Mouse (Mus musculus) midbrain, embryonic 10.5 days (tissue): ENCODE data around the gene Gpr155. TPM values are rescaled to one million over a fixed set of nuclear protein-coding genes. Genes with fewer than 3 reads are reported as not detected.

Experiments
- DNase-seq: peaks from one replicate; pipeline ENCODE4 v3.0.0-alpha.2; 2017; ENCODE audit warnings: low spot score
- H3K27ac ChIP-seq: fragments of 300-500 bp; sonication (generic); replicated peaks from 2 replicates; pipeline ENCODE4 v1.5.1; 2016; ENCODE audit warnings: mild to moderate bottlenecking
- H3K27me3 ChIP-seq: fragments of 300-500 bp; sonication (generic); 2 replicates; pipeline ENCODE4 v1.6.1; 2016; ENCODE audit warnings: low read depth, mild to moderate bottlenecking; ENCODE audit not compliant: poor library complexity, severe bottlenecking
- H3K36me3 ChIP-seq: fragments of 300-500 bp; sonication (generic); 2 replicates; pipeline ENCODE4 v1.6.1; 2016; ENCODE audit warnings: mild to moderate bottlenecking, moderate library complexity
- H3K4me1 ChIP-seq: fragments of 300-500 bp; sonication (generic); 2 replicates; pipeline ENCODE4 v1.6.1; 2016
- H3K4me3 ChIP-seq: fragments of 300-500 bp; sonication (generic); 2 replicates; pipeline ENCODE4 v1.5.1; 2016; ENCODE audit warnings: mild to moderate bottlenecking, moderate library complexity
- H3K9me3 ChIP-seq: fragments of 300-500 bp; sonication (generic); replicated peaks from 2 replicates; pipeline ENCODE4 v1.6.1; 2016; ENCODE audit warnings: mild to moderate bottlenecking
- WGBS: fragments of 180-500 bp; shearing (Covaris S2); methylation state at CpG from one replicate; pipeline ENCODE4 v1.1.7; 2016; 5-methylcytosine and 5-hydroxymethylcytosine counted together
- polyA plus RNA-seq: library from polyadenylated mRNA; unstranded; fragments of >200 nt; fragmentation: Nextera tagmentation; extraction: Ambion mirVana; gene quantifications from 2 replicates; pipeline ENCODE4 v1.2.1, GENCODE M21; 2016

Gene Gpr155
- polyA plus RNA-seq, 1 experiment from 2014 or later, result 1.7 TPM

DNA sequence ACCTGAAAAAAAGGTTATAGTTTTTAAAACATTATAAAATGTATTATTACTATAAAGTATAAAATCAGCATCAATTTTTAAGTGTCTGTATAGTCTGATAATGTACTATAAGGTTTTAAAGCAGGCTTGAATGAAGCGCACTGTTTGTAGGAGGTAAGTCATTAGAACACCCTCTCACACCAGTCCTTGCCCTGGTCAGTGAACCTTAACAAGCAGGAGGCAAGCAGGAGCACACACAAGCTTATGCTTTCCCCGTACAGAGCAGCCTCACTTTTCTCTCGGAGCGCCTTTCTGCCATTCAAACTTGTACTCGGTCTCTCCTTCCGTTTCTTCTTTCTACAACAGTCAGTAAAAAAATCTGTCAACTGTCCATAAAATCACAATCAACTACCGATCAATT is 80.4 kb downstream of the Gpr155 start:
- no peak for DNase-seq
- Histone ChIP-seq H3K36me3 (peaks cover 73% of the 10 kb centered on the region), H3K4me3 (no peak overlapping the region), H3K4me1 (peaks cover 2% of the 10 kb centered on the region), H3K9me3 (no peaks in the 10 kb centered on the region), H3K27me3 (no peaks in the 10 kb centered on the region), H3K27ac (no peak overlapping the region)
- WGBS, result 89% methylated on average over 7 of the region's 7 CpGs

DNA sequence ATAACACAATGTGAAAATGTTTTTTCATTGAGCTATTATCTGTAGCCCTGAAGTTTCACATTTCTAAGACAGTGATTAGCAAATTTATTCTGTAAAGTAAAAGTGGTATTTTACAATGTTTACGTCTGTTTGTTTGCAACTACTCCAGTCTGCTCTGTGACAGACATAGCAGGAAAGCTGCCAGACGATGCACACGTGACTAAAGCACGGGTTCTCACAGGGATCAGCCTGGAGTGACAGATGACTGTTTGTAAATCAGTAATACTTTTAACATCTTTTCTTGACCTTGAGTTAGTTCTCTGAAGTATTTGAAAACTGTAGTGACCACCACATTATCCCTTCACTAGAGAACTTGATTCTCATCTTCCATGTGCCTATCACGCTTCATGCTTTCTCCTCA is 81.9 kb downstream of the Gpr155 start:
- Histone ChIP-seq H3K27me3 (no peaks in the 10 kb centered on the region), H3K27ac (no peak overlapping the region), H3K9me3 (no peaks in the 10 kb centered on the region), H3K36me3 (peaks cover 66% of the 10 kb centered on the region), H3K4me1 (no peaks in the 10 kb centered on the region), H3K4me3 (no peak overlapping the region)
- DNase-seq, result no peak
- 93% methylated on average over 5 of the region's 5 CpGs for WGBS

DNA sequence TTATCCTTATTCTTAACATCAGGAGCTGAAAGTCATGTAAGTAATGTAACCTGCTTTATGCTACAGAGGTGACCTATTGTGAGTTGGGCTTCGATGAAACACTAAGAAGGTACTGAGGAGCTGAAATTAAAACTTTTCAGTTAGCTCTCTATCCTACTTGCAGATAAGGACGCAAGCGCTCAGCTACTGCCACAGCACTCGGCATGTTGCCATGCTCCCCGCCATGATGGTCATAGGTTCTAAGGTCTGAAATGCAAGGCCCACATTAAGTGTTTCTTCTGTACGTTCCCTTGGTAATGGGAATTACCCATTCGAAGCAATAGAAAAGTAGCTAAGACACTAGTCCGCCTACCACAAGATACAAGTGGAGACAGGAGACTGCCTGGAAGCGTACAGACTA is 83.7 kb downstream of the Gpr155 start:
- no peak for DNase-seq
- H3K27me3 ChIP-seq, result no peaks in the 10 kb centered on the region
- no peak overlapping the region for H3K4me3 ChIP-seq
- H3K9me3 ChIP-seq, result no peaks in the 10 kb centered on the region
- WGBS, result 91% methylated on average over 9 of the region's 9 CpGs
- H3K27ac ChIP-seq, result no peak overlapping the region
- H3K36me3 ChIP-seq, result peaks cover 50% of the 10 kb centered on the region
- H3K4me1 ChIP-seq, result no peaks in the 10 kb centered on the region

DNA sequence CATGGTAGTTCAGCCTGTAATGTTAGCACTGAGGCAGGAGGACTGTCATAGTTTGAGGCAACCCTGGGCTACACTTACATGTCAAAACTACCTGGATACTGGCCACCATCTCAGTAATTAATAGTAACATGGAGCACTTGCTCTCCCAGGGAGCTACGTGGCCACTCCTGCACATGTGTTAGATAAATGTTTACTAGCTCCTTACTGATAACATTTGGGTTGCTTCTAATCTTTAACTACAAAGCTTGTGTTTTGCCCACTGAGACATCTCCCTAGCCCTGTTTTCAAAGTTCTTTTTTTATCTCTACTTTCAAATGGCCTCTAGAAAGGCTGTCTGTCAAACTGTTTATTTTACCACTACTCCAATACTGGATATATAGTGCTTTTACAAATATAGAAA is 84.4 kb downstream of the Gpr155 start:
- H3K9me3 ChIP-seq, result no peaks in the 10 kb centered on the region
- WGBS, result 100% methylated on average over 1 of the region's 1 CpGs
- no peak overlapping the region for H3K4me3 ChIP-seq
- no peaks in the 10 kb centered on the region for H3K27me3 ChIP-seq
- no peak overlapping the region for H3K27ac ChIP-seq
- DNase-seq, result no peak
- no peaks in the 10 kb centered on the region for H3K4me1 ChIP-seq
- peaks cover 43% of the 10 kb centered on the region for H3K36me3 ChIP-seq

DNA sequence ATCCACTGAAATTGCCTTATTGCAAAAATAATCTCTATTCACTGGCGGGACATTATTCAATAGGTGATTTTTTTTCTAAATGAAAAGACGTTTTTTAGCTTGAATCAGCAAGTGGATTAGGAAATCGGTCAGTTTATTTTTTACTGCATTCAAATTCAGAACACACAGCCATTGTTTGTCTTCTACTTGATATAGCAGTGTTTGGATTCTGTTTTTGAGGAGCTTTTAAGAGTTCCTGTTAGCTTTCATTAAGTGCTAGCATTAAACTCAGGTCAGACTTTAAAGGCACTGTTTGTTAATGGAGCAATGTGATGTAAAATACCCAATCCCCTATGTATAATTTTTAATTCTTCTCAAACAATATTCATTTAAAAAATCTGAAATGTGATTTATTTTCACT is 87.5 kb downstream of the Gpr155 start:
- no peak for DNase-seq
- Histone ChIP-seq H3K27me3 (no peaks in the 10 kb centered on the region), H3K4me1 (no peaks in the 10 kb centered on the region), H3K9me3 (no peaks in the 10 kb centered on the region), H3K36me3 (peaks cover 21% of the 10 kb centered on the region), H3K4me3 (no peak overlapping the region), H3K27ac (no peak overlapping the region)
- 85% methylated on average over 3 of the region's 3 CpGs for WGBS

DNA sequence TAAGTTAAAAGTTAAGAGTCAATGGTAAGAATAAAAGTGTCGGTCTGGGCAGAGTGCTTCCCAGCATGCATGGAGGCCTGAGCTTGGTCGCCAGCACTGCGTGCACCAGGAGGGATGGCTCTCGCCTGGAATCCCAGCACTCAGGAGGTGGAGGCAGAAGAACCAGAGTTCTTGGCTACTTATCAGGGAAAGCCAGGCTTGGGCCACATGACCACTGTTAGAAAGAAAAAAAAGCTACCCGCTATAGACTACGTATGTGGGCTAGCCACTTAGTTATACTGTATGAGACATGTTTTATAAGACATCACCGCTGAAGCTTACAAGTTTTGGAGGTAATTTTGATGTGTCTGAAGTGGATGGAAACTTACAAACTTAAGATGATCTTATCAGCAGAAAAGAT is 88.2 kb downstream of the Gpr155 start:
- 86% methylated on average over 7 of the region's 7 CpGs for WGBS
- Histone ChIP-seq H3K36me3 (peaks cover 16% of the 10 kb centered on the region), H3K9me3 (no peaks in the 10 kb centered on the region), H3K4me3 (no peak overlapping the region), H3K27ac (no peak overlapping the region), H3K4me1 (no peaks in the 10 kb centered on the region), H3K27me3 (no peaks in the 10 kb centered on the region)
- DNase-seq, result no peak

DNA sequence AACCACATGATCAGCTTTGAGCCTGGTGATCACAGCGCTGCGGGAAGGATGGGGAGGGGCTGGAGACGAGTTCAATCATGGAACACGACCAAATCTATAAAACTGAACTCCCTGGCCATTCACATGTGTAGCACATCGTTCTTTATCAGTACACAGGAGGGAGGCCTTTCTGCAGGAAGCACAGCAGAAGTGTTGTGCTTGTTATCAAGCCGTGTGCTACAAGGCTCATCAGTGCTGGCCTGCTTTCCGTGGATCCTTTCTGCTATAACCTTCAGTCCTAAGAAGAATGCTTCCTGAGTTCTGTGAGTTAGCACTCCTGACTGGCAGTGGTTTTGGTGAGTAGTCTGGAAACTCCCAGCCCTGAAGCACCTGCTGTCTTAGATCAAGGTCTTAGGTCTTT is 91.3 kb downstream of the Gpr155 start:
- Histone ChIP-seq H3K9me3 (no peaks in the 10 kb centered on the region), H3K27me3 (no peaks in the 10 kb centered on the region), H3K4me3 (no peak overlapping the region), H3K27ac (no peak overlapping the region), H3K36me3 (peaks cover 15% of the 10 kb centered on the region; the same call in 1 of the 2 replicates), H3K4me1 (no peaks in the 10 kb centered on the region)
- no peak for DNase-seq
- 92% methylated on average over 7 of the region's 7 CpGs for WGBS

Other genes starting within 250 kb of the Gpr155 start
- gene Ola1, start 167.6 kb downstream of the Gpr155 start, polyA plus RNA-seq, result 92.1 and 103 TPM in 2 replicates
- 1.5 and 1.8 TPM in 2 replicates for gene Sp9, start 114.6 kb downstream of the Gpr155 start, polyA plus RNA-seq
- 12.4 and 12.7 TPM in 2 replicates for gene Scrn3, start 74.0 kb downstream of the Gpr155 start, polyA plus RNA-seq
- gene Cir1, start 73.9 kb downstream of the Gpr155 start, polyA plus RNA-seq, result 14.0 and 19.0 TPM in 2 replicates
- 7.4 and 7.6 TPM in 2 replicates for gene Wipf1, start 143.2 kb upstream of the Gpr155 start, polyA plus RNA-seq
- gene Chrna1, start 193.8 kb upstream of the Gpr155 start, polyA plus RNA-seq, result 0.40 and 0.84 TPM in 2 replicates